Mouse (Mus musculus) midbrain, embryonic 16.5 days (tissue): ENCODE measurements around the gene Aars2. TPM values are rescaled to one million over a fixed set of nuclear protein-coding genes. Genes with fewer than 3 reads are reported as not detected.
A peak's percentile ranks its signal among the peaks of the same experiment; 100 is the strongest.

Experiments
- ATAC-seq: fragments of 200-750 bp; cut with Nextera tagmentation; 2 replicates; pipeline ENCODE4 v1.8.0; 2017; ENCODE audit warnings: moderate TSS enrichment
- H3K27ac ChIP-seq: fragments of 300-500 bp; sonication (generic); 2 replicates; pipeline ENCODE4 v1.5.1; 2014; ENCODE audit warnings: mild to moderate bottlenecking, low read length, mixed read lengths
- H3K27me3 ChIP-seq: fragments of 300-500 bp; sonication (generic); 2 replicates; pipeline ENCODE4 v1.6.1; 2014; ENCODE audit warnings: low read depth, low read length, mixed read lengths; ENCODE audit not compliant: control insufficient read depth, insufficient read depth
- H3K36me3 ChIP-seq: fragments of 300-500 bp; sonication (generic); 2 replicates; pipeline ENCODE4 v1.6.1; 2014; ENCODE audit warnings: mild to moderate bottlenecking, low read length, moderate library complexity, mixed read lengths; ENCODE audit not compliant: control insufficient read depth, insufficient read depth
- H3K4me1 ChIP-seq: fragments of 300-500 bp; sonication (generic); 2 replicates; pipeline ENCODE4 v1.6.1; 2014; ENCODE audit warnings: mild to moderate bottlenecking, low read length, mixed read lengths; ENCODE audit not compliant: control insufficient read depth, insufficient read depth
- H3K4me2 ChIP-seq: fragments of 300-500 bp; sonication (generic); 2 replicates; pipeline ENCODE4 v1.6.1; 2014; ENCODE audit warnings: mild to moderate bottlenecking, low read length, mixed read lengths
- H3K4me3 ChIP-seq: fragments of 300-500 bp; sonication (generic); 2 replicates; pipeline ENCODE4 v1.5.1; 2014; ENCODE audit warnings: low read depth, mild to moderate bottlenecking, low read length, moderate library complexity, mixed read lengths
- H3K9ac ChIP-seq: fragments of 300-500 bp; sonication (generic); 2 replicates; pipeline ENCODE4 v1.6.1; 2014; ENCODE audit warnings: low read depth, low read length, mixed read lengths
- H3K9me3 ChIP-seq: fragments of 300-500 bp; sonication (generic); replicated peaks from 2 replicates; pipeline ENCODE4 v1.6.1; 2014; ENCODE audit warnings: mild to moderate bottlenecking, low read length, mixed read lengths; ENCODE audit not compliant: control insufficient read depth, poor library complexity, severe bottlenecking
- WGBS: fragments of 180-500 bp; shearing (Covaris S2); extraction: QIAGEN DNeasy Blood & Tissue Kit; methylation state at CpG from one replicate; pipeline ENCODE4 v1.1.7; 2014; 5-methylcytosine and 5-hydroxymethylcytosine counted together
- polyA plus RNA-seq: library from polyadenylated mRNA; unstranded; fragments of >200 nt; fragmentation: Nextera tagmentation; extraction: Ambion mirVana; gene quantifications from 2 replicates; pipeline ENCODE4 v1.2.1, GENCODE M21; 2015

Aars2 gene
- polyA plus RNA-seq, 1 experiment from 2014 or later, result 17.6 TPM

DNA sequence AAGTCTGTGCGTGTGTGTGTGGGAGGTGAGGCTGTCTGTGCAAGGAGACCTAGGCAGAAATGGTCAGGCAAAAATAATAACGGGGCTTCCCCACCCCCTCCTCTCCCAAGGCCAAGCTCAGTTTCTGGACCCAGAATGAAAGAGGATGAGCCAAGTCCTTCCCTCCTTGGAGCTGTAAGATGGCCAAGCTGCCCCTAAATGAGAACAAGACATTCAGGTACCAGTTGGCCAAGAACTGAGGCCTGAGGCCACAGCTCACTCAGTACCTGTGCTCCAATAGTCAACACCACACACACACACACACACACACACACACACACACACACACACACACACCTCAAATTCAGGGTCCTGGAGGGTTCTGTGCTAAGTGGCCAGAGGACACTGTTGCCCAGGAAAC, 36.1 kb downstream of the Aars2 start:
- H3K4me2 ChIP-seq, result no peak overlapping the region
- H3K9me3 ChIP-seq, result no peaks in the 10 kb centered on the region
- no peak overlapping the region for H3K9ac ChIP-seq
- peaks cover 19% of the 10 kb centered on the region for H3K4me1 ChIP-seq
- H3K27me3 ChIP-seq, result peaks cover 11% of the 10 kb centered on the region
- H3K4me3 ChIP-seq, result no peak overlapping the region
- no peak for ATAC-seq
- H3K36me3 ChIP-seq, result peaks cover 20% of the 10 kb centered on the region
- H3K27ac ChIP-seq, result no peak overlapping the region
- 85% methylated on average over 2 of the region's 2 CpGs for WGBS

DNA sequence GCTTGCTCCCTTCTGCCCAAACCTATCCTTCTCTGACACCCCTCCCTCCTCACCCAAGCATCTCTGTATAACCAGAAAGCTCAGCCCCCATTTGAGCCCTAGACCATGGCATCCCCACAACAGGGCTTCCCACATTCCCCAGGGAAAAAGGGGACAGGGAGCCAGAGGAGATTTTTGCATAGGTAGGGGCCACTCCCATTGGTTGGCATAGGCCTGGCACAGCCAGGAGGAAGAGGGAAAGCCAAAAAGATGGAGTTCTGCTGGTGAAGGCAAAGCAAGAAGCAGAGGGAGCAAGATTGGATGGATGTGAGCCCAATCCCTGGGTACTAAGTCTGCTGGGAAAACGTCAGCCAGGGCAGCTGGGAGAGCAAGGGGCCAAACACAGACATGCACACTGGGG, 36.5 kb downstream of the Aars2 start:
- H3K36me3 ChIP-seq, result peaks cover 20% of the 10 kb centered on the region
- WGBS, result 37% methylated on average over 1 of the region's 1 CpGs
- peaks cover 11% of the 10 kb centered on the region for H3K27me3 ChIP-seq
- peaks cover 23% of the 10 kb centered on the region for H3K4me1 ChIP-seq
- no peaks in the 10 kb centered on the region for H3K9me3 ChIP-seq
- no peak overlapping the region for H3K4me3 ChIP-seq
- H3K4me2 ChIP-seq, result no peak overlapping the region
- H3K9ac ChIP-seq, result no peak overlapping the region
- no peak for ATAC-seq
- H3K27ac ChIP-seq, result no peak overlapping the region

DNA sequence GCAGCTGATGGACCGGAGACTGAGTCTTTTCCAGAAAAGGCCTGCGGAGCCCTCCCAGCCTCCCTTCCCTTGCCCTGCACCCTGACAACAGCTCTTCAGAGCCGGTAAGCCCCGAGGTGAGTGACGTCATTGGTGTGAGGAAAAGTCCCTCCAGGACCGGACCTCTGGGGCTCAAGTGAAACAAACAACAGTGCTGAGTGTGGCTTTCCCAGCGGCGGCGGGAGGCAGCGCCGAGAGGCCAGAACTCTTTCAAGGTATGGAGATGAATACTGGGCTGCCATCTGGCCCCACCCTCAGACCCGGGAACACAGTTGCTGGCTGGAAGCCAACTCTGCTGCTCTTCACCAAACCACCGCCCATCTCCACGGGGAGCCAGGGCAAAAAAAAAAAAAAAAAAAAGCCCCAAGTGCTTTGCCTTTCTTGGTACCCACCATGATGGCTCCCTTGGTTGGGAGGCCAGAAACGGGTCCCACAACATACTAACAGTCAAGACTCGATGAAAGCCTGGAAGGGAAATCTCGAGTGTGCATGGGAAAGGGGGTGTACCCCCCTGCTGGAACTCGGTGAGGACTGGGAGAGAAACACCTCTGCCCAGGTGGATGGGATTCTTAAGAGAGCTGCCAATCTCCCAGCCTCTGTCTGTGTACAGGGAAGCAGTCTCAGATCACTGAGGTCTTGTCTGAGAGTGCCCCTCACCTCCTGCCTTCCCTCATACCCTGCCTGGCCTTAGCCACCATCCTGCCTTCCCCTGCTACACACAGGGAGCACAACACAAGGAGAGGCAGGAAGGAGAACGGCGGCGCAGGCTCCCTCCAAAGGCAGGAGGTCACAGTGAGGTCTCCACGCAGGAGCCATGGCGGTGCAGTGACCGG, 37.6 kb downstream of the Aars2 start:
- Histone ChIP-seq H3K9ac (peak overlapping the region; percentile 44; the same call in 1 of the 2 replicates), H3K4me3 (no peak overlapping the region), H3K4me1 (peaks cover 26% of the 10 kb centered on the region), H3K36me3 (peaks cover 20% of the 10 kb centered on the region), H3K9me3 (no peaks in the 10 kb centered on the region), H3K27me3 (peaks cover 11% of the 10 kb centered on the region), H3K4me2 (peak overlapping the region; percentile 14; the same call in 1 of the 2 replicates), H3K27ac (no peak overlapping the region)
- no peak for ATAC-seq
- WGBS, result 11% methylated on average over 23 of the region's 24 CpGs

DNA sequence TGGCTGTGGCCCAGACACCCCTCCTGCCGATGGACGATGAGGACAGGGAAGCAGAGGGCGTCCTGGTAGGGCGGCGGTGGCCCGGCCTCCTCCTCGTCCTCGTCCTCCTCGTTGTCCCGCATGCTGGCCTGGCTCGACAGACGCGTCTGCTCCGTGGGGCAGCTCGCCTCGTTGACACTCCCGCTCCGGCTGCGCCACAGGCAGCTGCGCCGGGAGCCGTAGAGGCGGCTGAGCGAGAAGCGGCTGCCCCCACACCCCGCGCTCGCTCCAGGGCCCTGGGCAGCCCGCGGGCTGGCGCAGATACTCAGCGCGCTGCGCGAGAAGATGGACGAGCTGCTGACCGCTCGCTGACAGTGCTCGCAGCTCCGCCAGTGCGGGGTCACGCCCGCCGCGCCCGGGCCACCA, 38.2 kb downstream of the Aars2 start:
- ATAC-seq, result no peak
- 6% methylated on average over 41 of the region's 46 CpGs for WGBS
- Histone ChIP-seq H3K9ac (peak overlapping the region; percentile 44; the same call in 1 of the 2 replicates), H3K4me2 (peak overlapping the region; percentile 14; the same call in 1 of the 2 replicates), H3K9me3 (no peaks in the 10 kb centered on the region), H3K27me3 (peaks cover 8% of the 10 kb centered on the region), H3K27ac (no peak overlapping the region), H3K36me3 (peaks cover 20% of the 10 kb centered on the region), H3K4me3 (no peak overlapping the region), H3K4me1 (peaks cover 26% of the 10 kb centered on the region)

DNA sequence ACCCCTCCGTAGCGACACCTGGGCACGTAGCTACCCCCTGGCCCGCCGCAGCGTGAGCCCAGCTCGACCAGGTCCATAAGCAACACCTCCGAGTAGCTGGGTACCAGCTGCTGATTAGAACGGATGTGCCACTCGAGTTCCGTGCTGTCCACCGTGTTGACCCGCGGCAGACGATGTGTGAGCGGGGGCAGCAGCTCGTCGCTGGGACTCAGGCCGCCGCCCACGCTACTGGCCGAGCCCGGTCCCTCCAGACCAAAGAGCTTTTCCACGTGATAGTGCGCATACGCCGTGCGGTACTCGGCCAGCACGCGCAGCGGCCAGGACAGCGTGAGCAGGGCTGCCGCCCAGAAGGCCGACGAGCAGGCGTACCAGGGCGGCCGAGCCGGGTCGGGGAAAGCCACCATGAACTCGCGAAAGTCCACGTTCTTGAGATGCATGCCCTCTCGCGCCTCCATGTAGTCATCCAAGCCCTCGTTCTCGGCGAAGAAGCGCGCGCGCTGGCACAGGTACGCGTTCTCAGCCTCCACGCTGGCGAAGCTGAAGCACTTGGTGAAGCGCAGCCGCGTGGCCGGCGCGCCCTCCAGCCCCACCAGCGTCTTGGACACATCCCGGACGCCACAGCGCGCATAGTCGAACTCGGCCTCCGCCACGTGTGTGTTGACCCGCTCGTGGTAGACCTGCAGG, 38.8 kb downstream of the Aars2 start:
- Histone ChIP-seq H3K4me2 (peak overlapping the region; percentile 14; the same call in 1 of the 2 replicates), H3K4me3 (0 out of 2 replicates have a peak overlapping the region, but pooled peaks have one; percentile 3), H3K9me3 (no peaks in the 10 kb centered on the region), H3K9ac (peak overlapping the region; percentile 44; the same call in 1 of the 2 replicates), H3K27ac (no peak overlapping the region), H3K4me1 (peaks cover 32% of the 10 kb centered on the region), H3K27me3 (peaks cover 8% of the 10 kb centered on the region), H3K36me3 (peaks cover 20% of the 10 kb centered on the region)
- ATAC-seq, result no peak
- 12% methylated on average over 74 of the region's 74 CpGs for WGBS

DNA sequence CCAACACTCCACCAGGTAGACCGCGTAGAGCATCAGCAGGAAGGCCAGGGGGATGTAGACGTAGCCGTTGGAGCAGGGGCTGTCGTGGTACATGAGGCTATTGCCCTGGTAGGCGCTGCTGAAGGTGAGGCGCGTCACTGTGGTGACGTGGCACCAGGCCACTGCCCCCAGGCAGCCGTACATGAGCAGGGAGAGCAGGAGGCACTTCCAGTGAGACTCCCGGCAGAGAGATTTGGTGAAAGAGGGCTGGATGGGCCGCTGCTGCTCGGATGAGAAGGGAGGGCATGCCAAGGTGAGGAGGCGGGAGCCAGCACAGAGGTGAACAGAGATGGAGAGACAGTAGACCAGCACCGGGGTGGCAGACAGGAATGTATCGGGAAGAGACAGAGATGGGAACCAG, 40.3 kb downstream of the Aars2 start:
- Histone ChIP-seq H3K9me3 (no peaks in the 10 kb centered on the region), H3K27me3 (peaks cover 8% of the 10 kb centered on the region), H3K4me2 (peak overlapping the region; percentile 64; the same call in 1 of the 2 replicates), H3K36me3 (peaks cover 20% of the 10 kb centered on the region), H3K4me3 (no peak overlapping the region), H3K9ac (0 out of 2 replicates have a peak overlapping the region, but pooled peaks have one; percentile 38), H3K4me1 (peaks cover 35% of the 10 kb centered on the region), H3K27ac (no peak overlapping the region)
- 71% methylated on average over 16 of the region's 16 CpGs for WGBS
- ATAC-seq, result no peak

- Histone ChIP-seq H3K9ac (0 out of 2 replicates have a peak overlapping the region, but pooled peaks have one; percentile 38), H3K4me1 (peaks cover 36% of the 10 kb centered on the region), H3K27me3 (peaks cover 8% of the 10 kb centered on the region), H3K4me3 (peak overlapping the region; percentile 90), H3K9me3 (no peaks in the 10 kb centered on the region), H3K36me3 (peaks cover 20% of the 10 kb centered on the region), H3K27ac (no peak overlapping the region), H3K4me2 (peak overlapping the region; percentile 64)
- no peak for ATAC-seq
- WGBS, result 78% methylated on average over 5 of the region's 5 CpGs
These were observed 41.0 kb downstream of the Aars2 start for GRCm38 (mm10) chr17:45547461-45548190.

- peak overlapping the region; percentile 64 for H3K4me2 ChIP-seq
- peak overlapping the region; percentile 95 for H3K27ac ChIP-seq
- peak overlapping the region; percentile 90 for H3K4me3 ChIP-seq
- 2% methylated on average over 51 of the region's 68 CpGs for WGBS
- H3K9me3 ChIP-seq, result no peaks in the 10 kb centered on the region
- ATAC-seq, result peak; percentile 77
- H3K4me1 ChIP-seq, result peaks cover 35% of the 10 kb centered on the region
- H3K27me3 ChIP-seq, result peaks cover 8% of the 10 kb centered on the region
- peaks cover 20% of the 10 kb centered on the region for H3K36me3 ChIP-seq
- H3K9ac ChIP-seq, result peak overlapping the region; percentile 100
These were observed 42.2 kb downstream of the Aars2 start for GRCm38 (mm10) chr17:45548541-45549512.
